Mouse (Mus musculus) intestine, postnatal 0 days (tissue): ENCODE measurements around the gene Ilf3. TPM values are rescaled to one million over a fixed set of nuclear protein-coding genes. Genes with fewer than 3 reads are reported as not detected.
A peak's percentile ranks its signal among the peaks of the same experiment; 100 is the strongest.

Experiments
- ATAC-seq: fragments of 200-750 bp; cut with Nextera tagmentation; 2 replicates; pipeline ENCODE4 v1.8.0; 2017; ENCODE audit warnings: mild to moderate bottlenecking, moderate TSS enrichment, moderate library complexity
- H3K27ac ChIP-seq: fragments of 300-500 bp; sonication (generic); 2 replicates; pipeline ENCODE4 v1.5.1; 2014; ENCODE audit warnings: mild to moderate bottlenecking, low read depth, low read length, moderate library complexity
- H3K27me3 ChIP-seq: fragments of 300-500 bp; sonication (generic); replicated peaks from 2 replicates; pipeline ENCODE4 v1.6.1; 2014; ENCODE audit warnings: low read length, mixed read lengths; ENCODE audit not compliant: control insufficient read depth, insufficient read depth
- H3K36me3 ChIP-seq: fragments of 300-500 bp; sonication (generic); 2 replicates; pipeline ENCODE4 v1.6.1; 2014; ENCODE audit warnings: mild to moderate bottlenecking, moderate library complexity; ENCODE audit not compliant: control insufficient read depth, insufficient read depth
- H3K4me1 ChIP-seq: fragments of 300-500 bp; sonication (generic); replicated peaks from 2 replicates; pipeline ENCODE4 v1.6.1; 2014; ENCODE audit warnings: antibody characterized with exemption, low read length, mixed read lengths; ENCODE audit not compliant: control insufficient read depth, insufficient read depth
- H3K4me2 ChIP-seq: fragments of 300-500 bp; sonication (generic); replicated peaks from 2 replicates; pipeline ENCODE4 v1.6.1; 2014; ENCODE audit warnings: low read depth, mild to moderate bottlenecking, moderate library complexity
- H3K4me3 ChIP-seq: fragments of 300-500 bp; sonication (generic); 2 replicates; pipeline ENCODE4 v1.5.1; 2014; ENCODE audit warnings: low read depth, low read length
- H3K9ac ChIP-seq: fragments of 300-500 bp; sonication (generic); 2 replicates; pipeline ENCODE4 v1.6.1; 2014; ENCODE audit warnings: mild to moderate bottlenecking, low read depth, low read length
- H3K9me3 ChIP-seq: fragments of 300-500 bp; sonication (generic); 2 replicates; pipeline ENCODE4 v1.6.1; 2016; ENCODE audit warnings: mixed run types; ENCODE audit not compliant: control insufficient read depth
- CTCF ChIP-seq: sonication (generic); IDR thresholded peaks from 2 replicates; pipeline ENCODE4 v1.5.1; 2016; ENCODE audit warnings: low read depth, mild to moderate bottlenecking, control low read depth, antibody characterized with exemption, moderate library complexity
- whole genome bisulfite sequencing: fragments of 180-500 bp; shearing (Covaris S2); extraction: QIAGEN DNeasy Blood & Tissue Kit; methylation state at CpG from one replicate; pipeline ENCODE4 v1.1.7; 2014; 5-methylcytosine and 5-hydroxymethylcytosine counted together
- polyA plus RNA-seq: library from polyadenylated mRNA; unstranded; fragments of >200 nt; fragmentation: Nextera tagmentation; extraction: Ambion mirVana; gene quantifications from 2 replicates; pipeline ENCODE4 v1.2.1, GENCODE M21; 2015

Ilf3 gene
- polyA plus RNA-seq, 1 experiment from 2014 or later = 41.0 TPM

- Histone ChIP-seq H3K4me2 (no peak overlapping the region), H3K9me3 (no peaks in the 10 kb centered on the region), H3K27me3 (no peaks in the 10 kb centered on the region), H3K27ac (peak overlapping the region; percentile 57), H3K4me3 (no peak overlapping the region), H3K9ac (no peak overlapping the region), H3K36me3 (peaks cover 4% of the 10 kb centered on the region; the same call in 1 of the 2 replicates), H3K4me1 (peaks cover 8% of the 10 kb centered on the region; the same call in 1 of the 2 replicates)
- no peak for ATAC-seq
- WGBS = 58% methylated on average over 2 of the region's 2 CpGs
- TF ChIP-seq CTCF = no peak
Measured at GRCm38 (mm10) chr9:21427773-21428172, 60.1 kb downstream of the Ilf3 start.

DNA sequence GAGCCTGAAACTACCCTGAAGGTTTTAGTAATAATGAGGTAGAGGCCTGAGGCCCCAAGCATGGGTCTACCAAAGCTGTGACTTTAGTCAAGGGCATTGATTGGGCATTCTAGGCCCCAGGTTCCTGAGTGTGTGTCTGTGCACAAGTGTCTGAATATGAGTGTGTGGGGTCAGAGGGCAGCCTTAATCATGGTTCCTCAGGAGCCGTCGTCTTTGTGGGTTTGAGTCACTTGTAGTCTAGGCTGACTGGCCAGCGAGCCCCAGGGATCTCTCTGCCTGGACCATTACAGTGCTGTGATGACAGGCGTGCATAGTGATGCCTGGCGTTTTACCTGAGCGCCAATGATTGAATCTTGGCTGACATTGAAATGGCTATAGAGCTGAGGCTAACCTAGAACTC, 60.5 kb downstream of the Ilf3 start:
- peak overlapping the region; percentile 57 for H3K27ac ChIP-seq
- H3K9me3 ChIP-seq = no peaks in the 10 kb centered on the region
- TF ChIP-seq CTCF = no peak
- no peaks in the 10 kb centered on the region for H3K27me3 ChIP-seq
- no peak overlapping the region for H3K9ac ChIP-seq
- WGBS = 72% methylated on average over 6 of the region's 6 CpGs
- H3K4me2 ChIP-seq = no peak overlapping the region
- peaks cover 8% of the 10 kb centered on the region; the same call in 1 of the 2 replicates for H3K4me1 ChIP-seq
- no peak overlapping the region for H3K4me3 ChIP-seq
- no peak for ATAC-seq
- peaks cover 4% of the 10 kb centered on the region; the same call in 1 of the 2 replicates for H3K36me3 ChIP-seq

DNA sequence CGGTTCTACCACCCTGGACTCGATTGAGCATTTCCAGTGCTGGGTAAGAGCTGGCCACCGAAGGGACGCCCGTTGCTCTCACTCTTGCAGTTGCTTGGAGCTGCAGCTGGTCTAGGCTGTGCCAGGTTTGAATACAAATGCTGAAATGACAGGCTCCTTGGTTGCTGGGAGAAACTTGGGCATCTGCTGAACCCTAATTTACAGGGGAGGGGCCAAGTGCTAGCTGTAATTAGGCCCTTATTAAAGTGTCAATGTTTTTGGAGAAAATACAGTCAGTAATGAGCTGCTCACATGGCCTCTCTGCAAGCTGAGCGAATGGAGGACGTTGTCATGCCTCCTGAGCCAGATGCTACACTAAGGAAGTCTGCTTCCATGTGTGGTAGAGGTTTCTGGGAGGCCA, 63.1 kb downstream of the Ilf3 start:
- H3K9me3 ChIP-seq = no peaks in the 10 kb centered on the region
- H3K36me3 ChIP-seq = peaks cover 4% of the 10 kb centered on the region; the same call in 1 of the 2 replicates
- no peak overlapping the region for H3K4me2 ChIP-seq
- H3K27ac ChIP-seq = no peak overlapping the region
- H3K4me3 ChIP-seq = no peak overlapping the region
- no peaks in the 10 kb centered on the region for H3K27me3 ChIP-seq
- peaks cover 8% of the 10 kb centered on the region; the same call in 1 of the 2 replicates for H3K4me1 ChIP-seq
- TF ChIP-seq CTCF = no peak
- no peak for ATAC-seq
- whole genome bisulfite sequencing = 82% methylated on average over 7 of the region's 7 CpGs
- H3K9ac ChIP-seq = no peak overlapping the region

GRCm38 (mm10) chr9:21432066-21432465, 64.4 kb downstream of the Ilf3 start:
- 78% methylated on average over 7 of the region's 7 CpGs for WGBS
- Histone ChIP-seq H3K4me3 (no peak overlapping the region), H3K4me1 (no peaks in the 10 kb centered on the region), H3K4me2 (no peak overlapping the region), H3K27ac (no peak overlapping the region), H3K36me3 (peaks cover 4% of the 10 kb centered on the region; the same call in 1 of the 2 replicates), H3K9me3 (no peaks in the 10 kb centered on the region), H3K9ac (no peak overlapping the region), H3K27me3 (no peaks in the 10 kb centered on the region)
- no peak for TF ChIP-seq CTCF
- no peak for ATAC-seq

- no peak for TF ChIP-seq CTCF
- H3K9me3 ChIP-seq = no peaks in the 10 kb centered on the region
- H3K27ac ChIP-seq = no peak overlapping the region
- H3K36me3 ChIP-seq = peaks cover 4% of the 10 kb centered on the region; the same call in 1 of the 2 replicates
- WGBS = 92% methylated on average over 8 of the region's 8 CpGs
- H3K27me3 ChIP-seq = no peaks in the 10 kb centered on the region
- ATAC-seq = no peak
- H3K9ac ChIP-seq = no peak overlapping the region
- no peak overlapping the region for H3K4me2 ChIP-seq
- no peaks in the 10 kb centered on the region for H3K4me1 ChIP-seq
- H3K4me3 ChIP-seq = no peak overlapping the region
Measured at GRCm38 (mm10) chr9:21433766-21434165, 66.1 kb downstream of the Ilf3 start.

- Histone ChIP-seq H3K36me3 (peaks cover 4% of the 10 kb centered on the region; the same call in 1 of the 2 replicates), H3K9ac (no peak overlapping the region), H3K4me1 (no peaks in the 10 kb centered on the region), H3K9me3 (no peaks in the 10 kb centered on the region), H3K27ac (no peak overlapping the region), H3K4me2 (no peak overlapping the region), H3K27me3 (no peaks in the 10 kb centered on the region), H3K4me3 (no peak overlapping the region)
- no peak for ATAC-seq
- TF ChIP-seq CTCF = no peak
- 90% methylated on average over 2 of the region's 2 CpGs for WGBS
Measured at GRCm38 (mm10) chr9:21434410-21434809, 66.7 kb downstream of the Ilf3 start.
